Mouse (Mus musculus): ENCODE results near the gene Hist1h3f. TPM values are rescaled to one million over a fixed set of nuclear protein-coding genes. Genes with fewer than 3 reads are reported as not detected.
"Not testable (repeated sequence)": the region's sequence is repeated elsewhere in the genome, so short reads cannot be mapped to it uniquely, and the experiment has no call there.

Hist1h3f gene
- total RNA-seq, 2 experiments from 2014 or later = 16.0 to 17.8 TPM

DNA sequence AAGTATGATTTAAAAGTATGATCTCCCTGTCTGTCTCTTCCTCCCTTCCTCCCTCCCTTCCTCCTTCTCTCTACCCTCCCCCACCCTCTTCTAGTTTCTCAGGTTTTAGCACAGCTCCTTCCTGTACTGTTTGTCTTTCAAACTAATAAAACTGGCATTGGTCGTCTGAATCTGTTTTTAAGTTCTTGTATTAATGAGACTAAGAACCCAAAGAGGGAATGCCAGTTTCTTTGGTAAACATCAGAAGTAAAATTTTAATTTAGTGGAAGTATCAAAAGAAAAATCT lies 43.0 kb downstream of the Hist1h3f start:
- DNase-seq (ENCODE audit: low spot score in 2 of 2) = no peak
- intact Hi-C loops (cut with DNase I) = loop anchor here (2.0 to 10.0 kb wide), 4 partner anchors 34 to 1832 kb away; partner anchors contain the start of genes Hist1h1b, Hist1h2ac, Hist1h2ak and Hist1h2an

DNA sequence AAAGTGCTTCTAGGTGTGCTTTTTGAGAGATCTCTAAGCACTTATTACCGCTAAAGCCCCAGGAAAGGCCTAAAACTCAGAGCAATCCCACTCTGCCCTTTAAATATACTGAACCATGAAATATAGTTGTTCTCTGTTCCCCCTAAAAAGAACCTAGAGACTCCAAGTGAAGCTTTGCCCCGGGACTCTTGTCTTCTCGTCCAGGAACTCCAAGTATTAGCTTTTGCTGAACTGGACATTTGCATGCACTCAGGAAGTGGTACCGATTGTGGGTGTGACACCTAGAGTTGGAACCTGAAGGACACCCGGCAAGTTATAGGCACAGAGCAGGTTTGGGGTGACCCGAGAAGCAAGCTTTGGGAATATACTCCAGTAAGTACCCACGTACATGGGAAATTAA lies 47.4 kb downstream of the Hist1h3f start:
- intact Hi-C loops (cut with DNase I) = no loop called here
- DNase-seq (ENCODE audit: low spot score in 2 of 2) = no peak

DNA sequence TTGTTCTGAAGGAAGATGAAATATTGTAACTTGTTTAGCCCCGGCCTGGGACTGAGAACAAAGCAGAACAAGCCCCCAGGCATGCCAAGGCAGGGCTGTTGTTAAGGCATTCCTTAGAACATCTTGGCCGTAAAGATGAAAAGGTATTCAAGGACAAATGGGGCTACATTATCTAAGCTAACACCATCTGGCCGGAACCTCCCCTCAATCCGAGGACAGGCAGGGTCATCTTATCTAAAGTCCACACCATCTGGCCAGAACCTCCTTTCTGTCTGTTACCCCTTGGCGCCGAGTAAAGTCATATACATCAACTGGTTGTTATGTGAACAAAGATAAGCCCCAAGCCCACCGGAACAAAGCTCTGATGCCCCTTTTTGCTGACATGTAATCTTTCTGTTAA lies 48.0 kb downstream of the Hist1h3f start:
- DNase-seq (ENCODE audit: low spot score in 2 of 2); intact Hi-C loops (cut with DNase I): not testable (repeated sequence)

DNA sequence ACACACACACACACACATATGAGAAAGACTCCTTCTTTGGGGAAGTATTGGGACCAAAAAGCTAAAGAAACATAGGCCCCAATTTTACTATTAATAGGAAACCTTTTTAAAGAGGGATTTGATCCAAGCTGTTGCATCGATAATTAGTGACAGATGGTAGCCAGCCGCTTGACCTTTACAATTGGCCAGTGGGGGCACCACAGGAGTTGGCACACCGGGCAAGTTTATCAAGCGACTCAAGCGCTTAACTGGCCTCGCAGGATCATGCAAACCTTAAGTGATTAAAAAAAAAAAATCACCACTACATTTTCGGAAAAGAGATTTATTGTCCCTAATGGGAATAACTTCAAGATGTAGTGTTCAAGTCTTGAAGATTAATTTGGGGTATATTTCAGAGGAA lies 48.8 kb downstream of the Hist1h3f start:
- intact Hi-C loops (cut with DNase I) = no loop called here
- no peak for DNase-seq (ENCODE audit: low spot score in 2 of 2)

DNA sequence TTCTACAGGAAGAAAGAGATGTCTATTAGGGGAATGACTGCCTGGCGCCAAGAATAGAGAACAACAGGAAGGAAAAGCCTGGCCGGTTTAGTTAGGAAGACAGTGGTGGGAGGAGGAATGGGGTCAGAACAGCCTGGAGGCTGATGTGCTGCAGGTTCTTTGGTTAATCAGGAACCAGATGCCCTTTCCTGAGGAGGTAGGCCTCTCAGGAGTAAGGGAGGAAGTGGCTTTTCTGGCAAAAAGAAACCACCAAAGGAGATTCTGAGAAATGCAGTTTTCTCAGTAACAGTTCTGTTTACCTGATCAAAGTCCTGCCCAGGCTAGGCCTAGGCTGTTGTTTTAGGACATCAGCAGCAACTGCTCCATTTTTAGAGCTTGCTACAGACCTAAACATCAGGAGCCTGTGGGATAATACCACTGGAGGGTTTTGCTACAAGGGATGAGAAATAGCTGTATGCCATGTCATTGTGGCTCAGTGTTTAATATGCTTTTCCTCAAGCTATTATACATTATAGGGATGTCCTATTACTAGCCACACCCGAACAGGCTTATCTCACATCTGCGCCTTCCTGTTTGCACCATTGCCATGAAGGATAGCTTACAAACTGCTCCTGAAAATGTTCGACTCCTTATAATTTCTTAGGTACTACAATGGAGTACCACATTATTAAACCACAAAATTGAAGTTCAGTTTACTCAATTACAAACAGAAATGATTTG lies 49.4 kb downstream of the Hist1h3f start:
- DNase-seq (ENCODE audit: low spot score in 2 of 2) = no peak
- intact Hi-C loops (cut with DNase I) = no loop called here

Small RNA genes lying within 50 kb of the gene (microRNA-seq; reads per million reads assigned to microRNA genes)
- gene Gm44297 = 0 reads per million in 2 experiments
- gene Gm44359 = 0 reads per million in 2 experiments
- 0 reads per million in 2 experiments for gene Gm44394
- 0.25 to 1.0 reads per million in 2 experiments for gene n-TStga1

Other genes starting within 250 kb of the Hist1h3f start
- 10 to 100 TPM; 35.1 to 36.5 TPM for gene Zfp322a, start 174.8 kb upstream of the Hist1h3f start, total RNA-seq (2021)
- 1 to 10 TPM; 8.3 to 8.9 TPM for gene Abt1, start 120.2 kb upstream of the Hist1h3f start, total RNA-seq (2021)
- not detected for gene Btn1a1, start 78.2 kb upstream of the Hist1h3f start, total RNA-seq (2021)
- gene Btn2a2, start 55.2 kb upstream of the Hist1h3f start, total RNA-seq (2021) = 1 to 10 TPM; 1.1 to 1.3 TPM
- 100 to 1,000 TPM; 300 to 349 TPM for gene Hist1h4h, start 13.0 kb upstream of the Hist1h3f start, total RNA-seq (2021)
- gene Hist1h2af, start 10.1 kb upstream of the Hist1h3f start, total RNA-seq (2021) = 1 to 10 TPM; 1.6 to 3.9 TPM
- 1 to 10 TPM; 3.1 to 4.6 TPM for gene Hist1h3g, start 8.6 kb upstream of the Hist1h3f start, total RNA-seq (2021)
- gene Hist1h2bh, start 660 bp upstream of the Hist1h3f start, total RNA-seq (2021) = under 1 TPM; 0.57 to 0.87 TPM
- gene Hist1h4f, start 7.6 kb downstream of the Hist1h3f start, total RNA-seq (2021) = 100 to 1,000 TPM; 160 to 188 TPM
- gene Hist1h1d, start 9.2 kb downstream of the Hist1h3f start, total RNA-seq (2021) = 1 to 10 TPM; 3.6 to 5.7 TPM
- 10 to 100 TPM; 41.7 to 46.6 TPM for gene Hist1h3e, start 18.3 kb downstream of the Hist1h3f start, total RNA-seq (2021)
- 1 to 10 TPM; 5.0 to 6.6 TPM for gene Hist1h2ae, start 27.2 kb downstream of the Hist1h3f start, total RNA-seq (2021)
- 10 to 100 TPM; 82.4 to 88.3 TPM for gene Hist1h2bg, start 27.3 kb downstream of the Hist1h3f start, total RNA-seq (2021)
- 10 to 100 TPM; 25.7 to 29.4 TPM for gene Hist1h2bf, start 30.1 kb downstream of the Hist1h3f start, total RNA-seq (2021)
- 1 to 10 TPM; 9.0 to 9.1 TPM for gene Hist1h2ad, start 30.3 kb downstream of the Hist1h3f start, total RNA-seq (2021)
- gene Hist1h3d, start 31.7 kb downstream of the Hist1h3f start, total RNA-seq (2021) = 10 to 100 TPM in 1 of 2 experiments, 1 to 10 TPM in 1; 7.2 to 10.5 TPM
- 100 to 1,000 TPM; 121 to 160 TPM for gene Hist1h4d, start 37.5 kb downstream of the Hist1h3f start, total RNA-seq (2021)
- gene Hist1h2be, start 77.1 kb downstream of the Hist1h3f start, total RNA-seq (2021) = 1 to 10 TPM; 7.4 to 7.7 TPM
- gene Hist1h1e, start 78.5 kb downstream of the Hist1h3f start, total RNA-seq (2021) = 10 to 100 TPM; 53.2 to 67.9 TPM
- gene Hist1h2ac, start 139.9 kb downstream of the Hist1h3f start, total RNA-seq (2021) = 1 to 10 TPM; 2.1 to 2.4 TPM
- gene Hist1h2bc, start 140.1 kb downstream of the Hist1h3f start, total RNA-seq (2021) = 10 to 100 TPM; 32.7 to 35.0 TPM
- not detected for gene Hist1h1t, start 151.8 kb downstream of the Hist1h3f start, total RNA-seq (2021)
- 100 to 1,000 TPM in 1 of 2 experiments, 10 to 100 TPM in 1; 94.8 to 129 TPM for gene Hist1h4c, start 154.4 kb downstream of the Hist1h3f start, total RNA-seq (2021)
- 1 to 10 TPM; 3.1 to 3.7 TPM for gene Hfe, start 166.8 kb downstream of the Hist1h3f start, total RNA-seq (2021)
- gene Hist1h1c, start 194.8 kb downstream of the Hist1h3f start, total RNA-seq (2021) = 10 to 100 TPM; 51.7 to 71.1 TPM
- gene Hist1h3c, start 201.6 kb downstream of the Hist1h3f start, total RNA-seq (2021) = 1 to 10 TPM; 1.9 to 2.6 TPM
- 10 to 100 TPM; 17.5 to 23.2 TPM for gene Hist1h2bb, start 202.7 kb downstream of the Hist1h3f start, total RNA-seq (2021)
- gene Hist1h2ab, start 207.1 kb downstream of the Hist1h3f start, total RNA-seq (2021) = 10 to 100 TPM; 27.5 to 31.4 TPM
- gene Hist1h3b, start 208.2 kb downstream of the Hist1h3f start, total RNA-seq (2021) = 10 to 100 TPM in 1 of 2 experiments, 1 to 10 TPM in 1; 9.3 to 14.5 TPM
- gene Hist1h4b, start 213.0 kb downstream of the Hist1h3f start, total RNA-seq (2021) = 10 to 100 TPM; 87.5 to 89.8 TPM
- gene Hist1h4a, start 217.2 kb downstream of the Hist1h3f start, total RNA-seq (2021) = 10 to 100 TPM; 47.0 to 58.8 TPM
- gene Hist1h3a, start 218.3 kb downstream of the Hist1h3f start, total RNA-seq (2021) = 10 to 100 TPM; 35.9 to 40.0 TPM
- 10 to 100 TPM; 18.2 to 29.1 TPM for gene Hist1h1a, start 219.6 kb downstream of the Hist1h3f start, total RNA-seq (2021)
- gene Trim38, start 225.9 kb downstream of the Hist1h3f start, total RNA-seq (2021) = not detected

Measured in left cerebral cortex, postnatal 25 days (tissue).